Mouse (Mus musculus): ENCODE results near the gene Irf3. TPM values are rescaled to one million over a fixed set of nuclear protein-coding genes. Genes with fewer than 3 reads are reported as not detected.

Irf3 gene
- total RNA-seq (2021): 100 to 1,000 TPM in 1 of 2 experiments, 10 to 100 TPM in 1; 90.4 to 123 TPM
- long read RNA-seq, experiment 1, transcript Irf3-201 (8 exons, 2,031 nt): major isoform, 35 of 77 reads
- long read RNA-seq, experiment 1, transcript Irf3-210 (2 exons, 629 nt): minor isoform, 5 of 77 reads
- long read RNA-seq, experiment 1, partial matches to known transcripts: 28 of 77 reads
- long read RNA-seq, experiment 1, other reads (novel, unspliced or antisense): 4 of 77 reads
- long read RNA-seq, experiment 2, transcript Irf3-201 (8 exons, 2,031 nt): major isoform, 14 of 32 reads
- long read RNA-seq, experiment 2, partial matches to known transcripts: 10 of 32 reads
- long read RNA-seq, experiment 2, other reads (novel, unspliced or antisense): 3 of 32 reads

GRCm38 (mm10) chr7:44997231-44997939, at the start of gene Irf3:
TSS of gene Irf3 (plus strand) at chr7:44997648.
- peak; percentile 96 for DNase-seq

DNA sequence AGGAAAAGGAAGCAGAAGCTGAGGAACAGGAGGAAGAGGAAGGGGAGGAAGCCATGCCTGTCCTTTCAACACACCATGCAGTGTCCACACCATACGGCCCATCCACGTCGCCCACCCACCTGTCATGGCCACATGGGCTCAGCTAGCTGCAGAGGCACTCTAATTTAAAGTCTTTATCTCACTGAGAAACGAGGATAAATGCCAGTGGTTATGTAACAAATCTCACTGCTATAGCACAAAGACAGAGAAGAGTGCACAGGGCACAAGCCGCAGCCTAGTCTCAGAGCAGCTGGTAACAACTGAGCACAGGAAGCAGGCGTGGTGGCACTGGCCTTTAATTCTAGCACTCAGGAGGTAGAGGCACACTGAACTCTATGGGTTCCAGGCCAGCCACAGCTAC, 47.5 kb upstream of the Irf3 start:
- DNase-seq: no peak

GRCm38 (mm10) chr7:44951960-44952359, 45.5 kb upstream of the Irf3 start:
- peak; percentile 90 for DNase-seq

DNA sequence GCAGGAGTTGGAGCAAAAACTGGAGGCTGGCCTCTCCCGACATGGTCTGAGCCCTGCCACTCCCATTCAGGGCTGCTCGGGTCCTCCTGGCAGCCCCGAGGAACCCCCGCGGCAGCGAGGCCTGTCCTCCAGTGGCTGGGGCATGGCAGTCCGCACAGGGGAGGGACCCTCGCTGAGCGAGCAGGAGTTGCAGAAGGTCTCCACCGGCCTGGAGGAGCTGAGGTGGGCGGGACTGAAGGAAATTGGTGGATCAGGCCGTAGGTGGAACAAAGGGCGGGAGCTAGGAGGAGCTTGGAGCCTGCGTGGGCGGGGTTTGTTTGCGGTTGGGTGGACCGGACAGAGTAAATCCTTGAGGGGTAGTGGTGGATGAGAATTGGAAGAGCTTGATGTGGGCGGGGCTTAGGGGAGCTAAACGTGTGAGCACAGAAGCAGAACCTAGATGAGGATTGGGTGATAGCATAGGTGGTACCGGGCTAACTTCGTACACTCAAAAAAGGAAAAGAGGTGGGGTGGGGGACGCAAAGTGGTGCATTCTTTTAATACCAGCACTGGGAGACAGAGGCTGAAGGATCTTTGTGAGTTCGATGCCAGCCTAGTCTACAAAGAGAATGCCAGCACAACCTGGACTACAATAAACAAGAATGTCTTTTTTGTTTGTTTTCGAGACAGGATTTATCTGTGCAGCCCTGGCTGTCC, 44.7 kb upstream of the Irf3 start:
- peak; percentile 96 to 97 for DNase-seq

- DNase-seq: no peak
Observed at GRCm38 (mm10) chr7:44953561-44953960, 43.9 kb upstream of the Irf3 start.

GRCm38 (mm10) chr7:44954091-44954885, 43.2 kb upstream of the Irf3 start:
- DNase-seq: no peak

DNA sequence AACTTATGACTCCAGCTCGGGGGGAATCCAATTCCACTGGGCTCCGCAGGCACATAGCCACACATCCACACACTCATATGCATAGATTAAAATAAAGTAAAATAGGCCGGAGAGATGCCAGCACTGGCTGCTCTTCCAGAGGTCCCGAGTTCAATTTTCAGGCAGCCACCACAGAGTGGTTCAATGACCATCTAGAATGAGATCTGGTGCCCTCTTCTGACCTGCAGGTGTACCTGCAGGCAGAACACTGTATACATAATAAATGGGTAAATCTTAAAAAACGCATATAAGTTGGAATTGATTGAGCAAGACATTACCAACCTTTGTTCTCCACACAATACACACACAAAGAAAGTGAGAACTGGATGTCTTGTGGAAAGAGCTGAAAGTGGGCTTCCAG, 41.8 kb upstream of the Irf3 start:
- DNase-seq: peak in 1 of 2 experiments; percentile 44

DNA sequence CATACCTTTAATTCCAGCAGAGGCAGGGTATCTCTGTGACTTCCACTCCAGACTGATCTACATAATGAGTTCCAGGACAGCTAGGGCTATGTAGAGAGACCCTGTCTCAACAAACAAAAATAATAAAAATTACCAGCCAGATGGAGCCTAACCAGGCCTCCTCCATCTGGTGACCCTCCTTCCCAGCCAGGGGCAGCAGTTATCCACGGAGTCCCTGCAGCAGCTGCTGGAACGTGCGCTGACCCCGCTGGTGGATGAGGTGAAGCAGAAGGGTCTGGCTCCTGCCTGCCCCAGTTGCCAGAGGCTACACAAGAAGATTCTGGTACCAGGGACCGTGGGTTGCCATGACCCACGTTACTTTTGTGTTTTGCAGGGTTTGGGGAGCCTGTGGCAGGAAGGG, 41.2 kb upstream of the Irf3 start:
- no peak for DNase-seq

GRCm38 (mm10) chr7:44957183-44957835, 40.1 kb upstream of the Irf3 start:
- DNase-seq: no peak

DNA sequence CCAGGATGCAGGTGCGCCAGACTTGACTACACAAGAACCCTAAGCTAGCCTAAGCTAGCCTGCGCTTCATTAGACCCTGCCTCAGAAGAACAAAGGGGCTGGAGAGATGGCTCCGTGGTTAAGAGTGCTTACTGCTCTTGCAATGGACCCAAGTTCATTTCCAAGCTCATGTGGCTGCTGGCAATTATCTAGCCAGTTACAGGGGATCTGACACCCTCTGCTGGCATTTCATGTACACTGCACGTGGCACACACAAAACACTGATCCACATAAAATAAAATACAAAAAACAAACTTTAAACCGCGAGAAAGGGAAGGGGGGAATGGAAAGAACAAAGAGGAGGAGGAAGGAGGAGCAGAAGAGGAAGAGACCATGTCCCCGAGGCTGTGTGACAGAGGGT, 39.2 kb upstream of the Irf3 start:
- DNase-seq: peak; percentile 52 to 67

DNA sequence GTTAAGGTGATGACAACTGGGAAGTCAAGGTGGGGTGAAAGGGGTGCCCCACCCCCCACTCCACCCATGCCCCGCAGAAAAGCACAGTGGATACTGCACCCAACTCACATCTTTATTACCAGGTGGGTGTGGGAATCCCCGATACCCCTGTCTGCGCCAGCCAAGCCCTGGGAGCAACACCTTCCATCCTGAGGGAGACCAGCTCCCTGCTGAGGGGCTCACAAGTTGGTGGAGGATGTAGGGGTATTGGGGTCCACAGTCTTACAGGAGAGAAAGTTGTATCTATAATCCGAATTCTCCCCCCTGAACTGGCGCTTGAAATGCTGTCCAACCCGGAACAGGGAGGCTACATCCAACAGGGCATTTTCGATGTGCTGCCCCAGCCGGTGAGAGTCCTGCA, 38.2 kb upstream of the Irf3 start:
- DNase-seq: no peak

DNA sequence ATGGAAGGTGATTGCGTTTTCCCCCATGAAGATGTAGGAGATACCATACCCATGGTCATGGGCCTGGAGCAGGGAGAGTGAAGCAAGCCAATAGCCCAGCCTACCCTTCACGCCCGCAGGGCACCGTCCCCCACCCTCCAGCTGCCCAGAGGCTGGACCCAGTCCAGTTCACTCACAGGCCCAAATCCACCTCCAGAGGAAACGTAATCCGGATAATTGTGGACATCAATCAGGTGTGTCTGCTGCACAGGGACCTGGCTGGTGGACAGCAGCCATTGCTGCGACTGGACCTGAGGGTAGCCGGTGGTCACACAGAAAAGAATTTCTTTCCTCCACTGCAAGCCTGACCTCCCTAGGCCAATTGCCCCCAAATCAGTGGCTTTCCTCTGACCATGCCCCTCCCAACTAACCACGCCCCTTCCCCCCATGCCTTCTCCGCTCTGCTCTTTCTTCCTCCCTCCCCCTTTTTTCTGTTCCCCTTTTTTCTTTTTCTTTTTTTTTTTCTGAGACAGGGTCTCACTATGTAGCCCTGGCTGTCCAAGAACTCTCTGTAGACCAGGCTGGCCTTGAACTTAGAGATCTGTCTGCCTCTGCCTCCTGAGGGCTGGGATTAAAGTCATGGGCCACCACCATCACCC, 37.5 kb upstream of the Irf3 start:
- no peak for DNase-seq

- no peak for DNase-seq
Observed at GRCm38 (mm10) chr7:44960512-44960910, 36.9 kb upstream of the Irf3 start.

GRCm38 (mm10) chr7:44962337-44962736, 35.1 kb upstream of the Irf3 start:
- DNase-seq: no peak

DNA sequence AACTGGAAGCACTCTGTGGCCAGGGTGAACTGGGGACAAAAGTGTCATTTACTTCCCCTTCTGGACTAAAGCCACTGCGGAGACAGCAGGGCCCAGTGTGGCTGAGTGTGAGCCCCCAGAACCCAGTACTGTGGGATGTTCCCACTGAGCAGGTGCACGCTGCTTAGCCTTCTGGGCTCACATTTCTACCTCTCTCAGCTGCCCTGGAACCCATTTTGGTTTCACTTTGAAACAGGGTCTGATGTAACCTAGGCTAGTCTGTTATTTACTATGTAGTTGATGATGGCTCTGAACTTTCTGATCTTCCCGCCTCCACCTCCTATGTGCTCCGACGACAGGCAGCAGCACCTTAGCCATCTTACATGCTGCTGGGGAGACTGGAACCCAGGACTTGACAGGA, 34.6 kb upstream of the Irf3 start:
- DNase-seq: no peak

- DNase-seq: no peak
Observed at GRCm38 (mm10) chr7:44964990-44965389, 32.5 kb upstream of the Irf3 start.

- no peak for DNase-seq
Observed at GRCm38 (mm10) chr7:44965975-44966374, 31.5 kb upstream of the Irf3 start.

DNA sequence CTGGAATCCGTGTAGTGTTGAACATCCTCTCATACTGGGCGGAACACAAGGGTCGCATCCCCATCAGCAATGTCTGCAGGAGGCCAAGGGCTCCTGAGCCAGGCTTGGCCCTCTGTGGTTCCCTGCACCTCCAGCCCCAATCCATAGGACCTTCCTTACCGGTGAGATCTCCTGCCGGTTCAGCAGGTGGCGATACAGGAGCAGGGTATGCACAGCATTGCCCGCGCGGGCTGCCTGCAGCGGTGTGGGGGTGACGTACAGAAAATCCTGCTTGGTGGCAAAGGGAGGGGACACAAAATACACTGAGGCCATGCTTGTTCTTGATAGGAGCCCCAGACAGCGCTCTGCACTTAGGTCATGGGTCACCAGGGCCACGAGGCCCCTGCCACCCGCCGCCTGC, 30.8 kb upstream of the Irf3 start:
- no peak for DNase-seq

GRCm38 (mm10) chr7:44970231-44970691, 27.2 kb upstream of the Irf3 start:
- DNase-seq: peak; percentile 83 to 88

DNA sequence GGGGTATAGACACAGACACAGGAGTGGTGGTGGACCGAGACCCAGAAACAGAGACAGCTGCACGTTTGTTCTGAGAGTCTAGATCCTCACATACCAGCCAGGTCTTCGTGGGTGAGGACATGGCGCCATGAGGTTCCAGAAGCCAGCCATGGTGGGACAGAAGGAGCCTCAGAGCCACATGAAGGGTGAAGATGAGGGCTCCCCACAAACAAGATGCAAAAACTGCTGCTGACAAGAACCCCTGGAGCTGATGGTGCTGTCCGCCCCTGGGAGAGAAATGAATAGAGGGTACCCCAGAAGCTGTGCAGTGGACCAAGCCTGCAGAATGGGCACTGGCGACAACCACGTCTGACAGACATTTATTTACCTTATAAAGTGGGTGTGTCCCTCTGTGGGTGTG, 26.3 kb upstream of the Irf3 start:
- DNase-seq: no peak
